Mouse (Mus musculus) MEL (cell line): Measurements from ENCODE around the gene Olfr10. TPM values are rescaled to one million over a fixed set of nuclear protein-coding genes. Genes with fewer than 3 reads are reported as not detected.

Experiments
- DNase-seq: peaks from one replicate; pipeline ENCODE4 v3.0.0; 2011; ENCODE audit warnings: low read depth, low spot score
- H3K27ac ChIP-seq: 2 replicates; pipeline ENCODE4 v1.5.1; 2012; ENCODE audit warnings: low read depth, mild to moderate bottlenecking, control low read depth, low read length, moderate library complexity; ENCODE audit not compliant: control insufficient read depth
- H3K27me3 ChIP-seq, 2 experiments: fragments of 150-350 bp in 1 of 2; sonication (generic) in 1 of 2; 2 replicates each; pipeline ENCODE4 v1.6.1; 2012; ENCODE audit warnings: low read length in 2 of 2, mild to moderate bottlenecking in 2 of 2, improper control_type of control experiment in 1 of 2, moderate library complexity in 1 of 2; ENCODE audit not compliant: insufficient read depth in 2 of 2, control insufficient read depth in 1 of 2
- H3K36me3 ChIP-seq, 2 experiments: 2 replicates each; pipeline ENCODE4 v1.6.1; 2012 to 2014; ENCODE audit warnings: low read length in 2 of 2, improper control_type of control experiment in 1 of 2, inconsistent platforms in 1 of 2, mild to moderate bottlenecking in 1 of 2; ENCODE audit not compliant: insufficient read depth in 2 of 2, control insufficient read depth in 1 of 2
- H3K4me1 ChIP-seq, 2 experiments: fragments of 150-350 bp in 1 of 2; sonication (generic) in 1 of 2; 2 replicates each; pipeline ENCODE4 v1.6.1; 2012; ENCODE audit warnings: low read length in 2 of 2, improper control_type of control experiment in 1 of 2, mild to moderate bottlenecking in 1 of 2; ENCODE audit not compliant: insufficient read depth in 2 of 2, control insufficient read depth in 1 of 2
- H3K4me3 ChIP-seq, 2 experiments: fragments of 150-350 bp in 1 of 2; sonication (generic) in 1 of 2; 2 replicates each; pipeline ENCODE4 v1.5.1; 2012; ENCODE audit warnings: low read depth in 2 of 2, low read length in 2 of 2, mild to moderate bottlenecking in 2 of 2, moderate library complexity in 2 of 2, control low read depth in 1 of 2, improper control_type of control experiment in 1 of 2; ENCODE audit not compliant: control insufficient read depth in 1 of 2, insufficient read depth in 1 of 2
- H3K79me2 ChIP-seq: 2 replicates; pipeline ENCODE4 v1.6.1; 2012; ENCODE audit warnings: mild to moderate bottlenecking, low read length, moderate library complexity; ENCODE audit not compliant: control insufficient read depth, poor library complexity, insufficient read depth
- H3K9ac ChIP-seq: 2 replicates; pipeline ENCODE4 v1.6.1; 2012; ENCODE audit warnings: low read depth, mild to moderate bottlenecking, control low read depth, low read length, moderate library complexity; ENCODE audit not compliant: control insufficient read depth, poor library complexity, severe bottlenecking
- H3K9me3 ChIP-seq: fragments of 150-350 bp; sonication (generic); replicated peaks from 2 replicates; pipeline ENCODE4 v1.6.1; 2012; ENCODE audit warnings: mild to moderate bottlenecking, low read length, improper control_type of control experiment, moderate library complexity; ENCODE audit not compliant: insufficient read depth
- CHD1 ChIP-seq: IDR thresholded peaks from 2 replicates; pipeline ENCODE4 v1.6.1; 2012; ENCODE audit warnings: low read depth, mild to moderate bottlenecking, inconsistent platforms, low read length, improper control_type of control experiment
- CHD2 ChIP-seq: IDR thresholded peaks from 2 replicates; pipeline ENCODE4 v1.6.1; 2011; ENCODE audit warnings: low read length, improper control_type of control experiment
- E2F4 ChIP-seq: IDR thresholded peaks from 2 replicates; pipeline ENCODE4 v1.6.1; 2011; ENCODE audit warnings: low read depth, low read length, improper control_type of control experiment, borderline replicate concordance
- ELF1 ChIP-seq: IDR thresholded peaks from 2 replicates; pipeline ENCODE4 v1.6.1; 2014; ENCODE audit warnings: low read depth, mild to moderate bottlenecking, inconsistent platforms, low read length, improper control_type of control experiment, moderate library complexity
- ETS1 ChIP-seq: IDR thresholded peaks from 2 replicates; pipeline ENCODE4 v1.6.1; 2012; ENCODE audit warnings: low read depth, mild to moderate bottlenecking, inconsistent platforms, low read length, improper control_type of control experiment, moderate library complexity
- GABPA ChIP-seq: IDR thresholded peaks from 2 replicates; pipeline ENCODE4 v1.6.1; 2012; ENCODE audit warnings: low read depth, mild to moderate bottlenecking, inconsistent platforms, low read length, improper control_type of control experiment, moderate library complexity
- JUND ChIP-seq: IDR thresholded peaks from 2 replicates; pipeline ENCODE4 v1.6.1; 2011; ENCODE audit warnings: low read depth, mild to moderate bottlenecking, improper control_type of control experiment, low read length
- KAT2A ChIP-seq: conservative IDR thresholded peaks from 2 replicates; pipeline ENCODE4 v1.6.1; 2012; ENCODE audit warnings: low read depth, low read length, improper control_type of control experiment, inconsistent platforms
- MAX ChIP-seq: IDR thresholded peaks from 2 replicates; pipeline ENCODE4 v1.6.1; 2011; ENCODE audit warnings: low read length, improper control_type of control experiment
- MAZ ChIP-seq: IDR thresholded peaks from 2 replicates; pipeline ENCODE4 v1.6.1; 2012; ENCODE audit warnings: low read depth, mild to moderate bottlenecking, inconsistent platforms, low read length, improper control_type of control experiment
- MEF2A ChIP-seq: IDR thresholded peaks from 2 replicates; pipeline ENCODE4 v1.6.1; 2014; ENCODE audit warnings: low read depth, mild to moderate bottlenecking, inconsistent platforms, low read length, improper control_type of control experiment; ENCODE audit not compliant: poor library complexity, insufficient replicate concordance, severe bottlenecking; ENCODE audit errors: extremely low read depth
- MXI1 ChIP-seq: IDR thresholded peaks from 2 replicates; pipeline ENCODE4 v1.6.1; 2011; ENCODE audit warnings: mild to moderate bottlenecking, low read depth, low read length, improper control_type of control experiment
- MYC ChIP-seq: IDR thresholded peaks from 2 replicates; pipeline ENCODE4 v1.6.1; 2011; ENCODE audit warnings: low read depth, mild to moderate bottlenecking, low read length, improper control_type of control experiment, moderate library complexity
- NELFE ChIP-seq: IDR thresholded peaks from 2 replicates; pipeline ENCODE4 v1.6.1; 2011; ENCODE audit warnings: low read depth, low read length, improper control_type of control experiment
- POLR2A ChIP-seq, 2 experiments: IDR thresholded peaks; 2 replicates each; pipeline ENCODE4 v1.6.1; 2011 to 2012; ENCODE audit warnings: low read length in 2 of 2, mild to moderate bottlenecking in 2 of 2, control low read depth in 1 of 2, improper control_type of control experiment in 1 of 2, low read depth in 1 of 2, moderate library complexity in 1 of 2; ENCODE audit not compliant: control insufficient read depth in 1 of 2, insufficient read depth in 1 of 2, poor library complexity in 1 of 2
- POLR2AphosphoS2 ChIP-seq: IDR thresholded peaks from 2 replicates; pipeline ENCODE4 v1.6.1; 2011; ENCODE audit warnings: low read length, improper control_type of control experiment
- POLR2AphosphoS5 ChIP-seq: IDR thresholded peaks from 2 replicates; pipeline ENCODE4 v1.6.1; 2012; ENCODE audit warnings: low read depth, borderline replicate concordance, mild to moderate bottlenecking, inconsistent platforms, low read length, moderate library complexity, mixed read lengths
- RAD21 ChIP-seq: IDR thresholded peaks from 2 replicates; pipeline ENCODE4 v1.6.1; 2011; ENCODE audit warnings: mild to moderate bottlenecking, low read depth, low read length, improper control_type of control experiment
- RCOR1 ChIP-seq: IDR thresholded peaks from 2 replicates; pipeline ENCODE4 v1.6.1; 2012; ENCODE audit warnings: low read depth, mild to moderate bottlenecking, inconsistent platforms, low read length, improper control_type of control experiment
- SMC3 ChIP-seq: IDR thresholded peaks from 2 replicates; pipeline ENCODE4 v1.6.1; 2011; ENCODE audit warnings: low read depth, low read length, improper control_type of control experiment
- TCF12 ChIP-seq: IDR thresholded peaks from 2 replicates; pipeline ENCODE4 v1.6.1; 2014; ENCODE audit warnings: low read depth, mild to moderate bottlenecking, inconsistent platforms, low read length, improper control_type of control experiment, moderate library complexity
- UBTF ChIP-seq: IDR thresholded peaks from 2 replicates; pipeline ENCODE4 v1.6.1; 2012; ENCODE audit warnings: low read depth, mild to moderate bottlenecking, inconsistent platforms, low read length, improper control_type of control experiment, moderate library complexity, borderline replicate concordance; ENCODE audit not compliant: insufficient read depth
- ZKSCAN1 ChIP-seq: IDR thresholded peaks from 2 replicates; pipeline ENCODE4 v1.6.1; 2012; ENCODE audit warnings: low read depth, mild to moderate bottlenecking, inconsistent platforms, low read length, improper control_type of control experiment, moderate library complexity
- ZMIZ1 ChIP-seq: IDR thresholded peaks from 2 replicates; pipeline ENCODE4 v1.6.1; 2012; ENCODE audit warnings: low read depth, mild to moderate bottlenecking, inconsistent platforms, low read length, improper control_type of control experiment, moderate library complexity
- ZNF384 ChIP-seq: IDR thresholded peaks from 2 replicates; pipeline ENCODE4 v1.6.1; 2012; ENCODE audit warnings: low read depth, mild to moderate bottlenecking, inconsistent platforms, low read length, improper control_type of control experiment
- polyA plus RNA-seq, 2 experiments: library from polyadenylated mRNA; stranded (reverse) in 1 of 2; unstranded in 1 of 2; fragments of >175 nt in 1 of 2; fragments of >200 nt in 1 of 2; gene quantifications; 2 replicates each; pipeline versions ENCODE4 v1.2.1 to v1.2.4; 2012; ENCODE audit warnings: low replicate concordance in 2 of 2, low read depth in 1 of 2; ENCODE audit not compliant: insufficient read length in 2 of 2, insufficient read depth in 1 of 2, missing spikeins in 1 of 2
- total RNA-seq: library from RNA; depleted of rRNA; stranded (reverse); fragments of 300-350 nt; gene quantifications from 2 replicates; pipeline ENCODE4 v1.2.3, GENCODE M21; 2012

The Olfr10 gene
- total and polyA plus RNA-seq, 3 experiments = not detected

DNA sequence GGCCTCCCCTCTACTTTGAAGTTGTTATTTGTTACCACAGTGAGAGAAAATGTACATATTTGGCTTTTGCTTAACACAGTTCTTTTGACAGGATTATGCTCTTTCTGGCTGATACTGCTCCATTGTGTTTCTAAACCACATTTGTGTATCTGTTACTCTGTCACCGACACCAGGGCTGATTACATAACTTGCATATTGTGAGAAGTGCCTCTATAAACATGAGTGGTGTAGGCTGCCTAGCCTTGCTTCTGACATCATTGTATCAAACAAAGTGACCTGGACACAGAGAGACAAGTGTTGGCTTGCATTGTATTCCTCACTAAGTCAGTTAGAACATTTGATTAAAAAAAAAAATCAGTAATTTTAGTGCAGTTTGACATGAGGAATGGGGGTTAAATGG is 44.7 kb upstream of the Olfr10 start:
- H3K4me3 ChIP-seq = no peak overlapping the region
- H3K27me3 ChIP-seq = no peaks in the 10 kb centered on the region
- TF ChIP-seq MAX = no peak
- no peak overlapping the region for H3K9ac ChIP-seq
- no peak overlapping the region for H3K27ac ChIP-seq
- no peak for DNase-seq
- H3K36me3 ChIP-seq = peaks cover 0 to 4% of the 10 kb centered on the region in 2 experiments; a peak in 1 of 4 replicates
- no peaks in the 10 kb centered on the region for H3K9me3 ChIP-seq
- no peaks in the 10 kb centered on the region for H3K79me2 ChIP-seq
- no peaks in the 10 kb centered on the region for H3K4me1 ChIP-seq

DNA sequence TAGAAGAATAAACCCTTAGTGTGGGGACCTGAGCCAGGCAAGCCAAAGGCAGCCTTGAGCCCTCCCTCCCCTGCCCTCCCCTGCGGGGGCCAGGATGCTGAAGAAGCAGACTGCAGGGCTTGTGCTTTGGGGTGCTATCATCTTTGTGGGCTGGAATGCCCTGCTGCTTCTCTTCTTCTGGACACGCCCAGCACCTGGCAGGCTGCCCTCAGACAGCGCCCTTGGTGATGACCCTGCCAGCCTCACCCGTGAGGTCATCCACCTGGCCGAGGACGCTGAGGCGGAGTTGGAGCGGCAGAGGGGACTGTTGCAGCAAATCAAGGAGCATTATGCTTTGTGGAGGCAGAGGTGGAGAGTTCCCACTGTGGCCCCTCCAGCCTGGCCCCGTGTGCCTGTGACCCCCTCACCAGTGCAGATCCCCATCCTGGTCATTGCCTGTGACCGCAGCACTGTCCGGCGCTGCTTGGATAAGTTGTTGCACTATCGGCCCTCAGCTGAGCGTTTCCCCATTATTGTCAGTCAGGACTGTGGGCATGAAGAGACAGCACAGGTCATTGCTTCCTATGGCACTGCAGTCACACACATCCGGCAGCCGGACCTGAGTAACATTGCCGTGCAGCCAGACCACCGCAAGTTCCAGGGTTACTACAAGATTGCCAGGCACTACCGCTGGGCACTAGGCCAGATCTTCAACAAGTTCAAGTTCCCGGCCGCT is 43.8 kb upstream of the Olfr10 start:
- TF ChIP-seq NELFE (no peak), SMC3 (no peak), RAD21 (no peak), ZMIZ1 (no peak), MXI1 (no peak), MYC (no peak), E2F4 (no peak), POLR2AphosphoS5 (no peak), MAZ (no peak), ZKSCAN1 (no peak), RCOR1 (no peak), POLR2A (IDR thresholded peaks at IDR 0.05; ENCODE audit: control insufficient read depth in 1 of 2, insufficient read depth in 1 of 2, low read depth in 1 of 2, low read length in 2 of 2, poor library complexity in 1 of 2) (no peak), MAX (no peak), CHD1 (no peak), GABPA (no peak)
- H3K36me3 ChIP-seq = peaks cover 0 to 4% of the 10 kb centered on the region in 2 experiments; a peak in 1 of 4 replicates
- no peak overlapping the region for H3K9ac ChIP-seq
- H3K27me3 ChIP-seq = no peaks in the 10 kb centered on the region
- H3K4me3 ChIP-seq = no peak overlapping the region
- no peaks in the 10 kb centered on the region for H3K4me1 ChIP-seq
- H3K79me2 ChIP-seq = no peaks in the 10 kb centered on the region
- no peaks in the 10 kb centered on the region for H3K9me3 ChIP-seq
- DNase-seq = no peak
- H3K27ac ChIP-seq = no peak overlapping the region

DNA sequence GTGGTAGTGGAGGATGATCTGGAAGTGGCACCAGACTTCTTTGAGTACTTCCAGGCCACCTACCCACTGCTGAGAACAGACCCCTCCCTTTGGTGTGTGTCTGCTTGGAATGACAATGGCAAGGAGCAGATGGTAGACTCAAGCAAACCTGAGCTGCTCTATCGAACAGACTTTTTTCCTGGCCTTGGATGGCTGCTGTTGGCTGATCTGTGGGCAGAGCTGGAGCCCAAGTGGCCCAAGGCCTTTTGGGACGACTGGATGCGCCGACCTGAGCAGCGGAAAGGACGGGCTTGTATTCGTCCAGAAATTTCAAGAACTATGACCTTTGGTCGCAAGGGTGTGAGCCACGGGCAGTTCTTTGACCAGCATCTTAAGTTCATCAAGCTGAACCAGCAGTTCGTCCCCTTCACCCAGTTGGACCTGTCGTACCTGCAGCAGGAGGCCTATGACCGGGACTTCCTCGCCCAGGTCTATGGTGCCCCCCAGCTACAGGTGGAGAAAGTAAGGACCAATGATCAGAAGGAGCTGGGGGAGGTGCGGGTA is 43.2 kb upstream of the Olfr10 start:
- H3K27ac ChIP-seq = no peak overlapping the region
- H3K4me1 ChIP-seq = no peaks in the 10 kb centered on the region
- H3K4me3 ChIP-seq = no peak overlapping the region
- H3K36me3 ChIP-seq = peaks cover 0 to 4% of the 10 kb centered on the region in 2 experiments; a peak in 1 of 4 replicates
- no peak for DNase-seq
- no peak overlapping the region for H3K9ac ChIP-seq
- no peaks in the 10 kb centered on the region for H3K27me3 ChIP-seq
- no peaks in the 10 kb centered on the region for H3K9me3 ChIP-seq
- H3K79me2 ChIP-seq = no peaks in the 10 kb centered on the region
- TF ChIP-seq ZNF384 = no peak
- no peak for TF ChIP-seq TCF12
- TF ChIP-seq POLR2AphosphoS2 = no peak
- no peak for TF ChIP-seq MXI1
- TF ChIP-seq MAX = no peak
- no peak for TF ChIP-seq ELF1
- no peak for TF ChIP-seq UBTF
- no peak for TF ChIP-seq CHD2
- TF ChIP-seq MEF2A = no peak
- no peak for TF ChIP-seq ETS1
- no peak for TF ChIP-seq JUND
- no peak for TF ChIP-seq KAT2A
- no peak for TF ChIP-seq POLR2AphosphoS5
- TF ChIP-seq ZMIZ1 = no peak
